Mouse (Mus musculus) limb, embryonic 13.5 days (tissue): ENCODE results near the gene Serpina3a. TPM values are rescaled to one million over a fixed set of nuclear protein-coding genes. Genes with fewer than 3 reads are reported as not detected.
"Not testable (repeated sequence)": the region's sequence is repeated elsewhere in the genome, so short reads cannot be mapped to it uniquely, and the experiment has no call there.

Experiments used
- ATAC-seq: fragments of 200-750 bp; cut with Nextera tagmentation; 2 replicates; pipeline ENCODE4 v1.8.0; 2017; ENCODE audit warnings: low read depth, moderate number of reproducible peaks, moderate TSS enrichment; ENCODE audit not compliant: low FRiP score
- H3K27ac ChIP-seq: fragments of 300-500 bp; sonication (generic); 2 replicates; pipeline ENCODE4 v1.5.1; 2015; ENCODE audit warnings: inconsistent platforms, mild to moderate bottlenecking, moderate library complexity
- H3K27me3 ChIP-seq: fragments of 300-500 bp; sonication (generic); 2 replicates; pipeline ENCODE4 v1.6.1; 2015; ENCODE audit warnings: mild to moderate bottlenecking, inconsistent platforms
- H3K36me3 ChIP-seq: fragments of 300-500 bp; sonication (generic); 2 replicates; pipeline ENCODE4 v1.6.1; 2015; ENCODE audit warnings: inconsistent platforms, mild to moderate bottlenecking, moderate library complexity
- H3K4me1 ChIP-seq: fragments of 300-500 bp; sonication (generic); 2 replicates; pipeline ENCODE4 v1.6.1; 2015; ENCODE audit warnings: inconsistent platforms
- H3K4me2 ChIP-seq: fragments of 300-500 bp; sonication (generic); replicated peaks from 2 replicates; pipeline ENCODE4 v1.6.1; 2015; ENCODE audit warnings: inconsistent platforms, mild to moderate bottlenecking, moderate library complexity
- H3K4me3 ChIP-seq: fragments of 300-500 bp; sonication (generic); 2 replicates; pipeline ENCODE4 v1.5.1; 2015; ENCODE audit warnings: moderate library complexity, mild to moderate bottlenecking, inconsistent platforms
- H3K9ac ChIP-seq: fragments of 300-500 bp; sonication (generic); 2 replicates; pipeline ENCODE4 v1.6.1; 2015; ENCODE audit warnings: mild to moderate bottlenecking, inconsistent platforms
- H3K9me3 ChIP-seq: fragments of 300-500 bp; sonication (generic); 2 replicates; pipeline ENCODE4 v1.6.1; 2016; ENCODE audit warnings: inconsistent platforms
- WGBS: fragments of 180-500 bp; shearing (Covaris S2); methylation state at CpG from one replicate; pipeline ENCODE4 v1.1.7; 2015; 5-methylcytosine and 5-hydroxymethylcytosine counted together
- polyA plus RNA-seq: library from polyadenylated mRNA; unstranded; fragments of >200 nt; fragmentation: Nextera tagmentation; extraction: Ambion mirVana; gene quantifications from 2 replicates; pipeline ENCODE4 v1.2.1, GENCODE M21; 2015

The Serpina3a gene
- not detected in 2 replicates for polyA plus RNA-seq

GRCm38 (mm10) chr12:104112333-104112732 lies at the start of gene Serpina3a:
Serpina3a (plus strand) TSS chr12:104112724.
- not testable (repeated sequence) for ATAC-seq, H3K4me2 ChIP-seq

DNA sequence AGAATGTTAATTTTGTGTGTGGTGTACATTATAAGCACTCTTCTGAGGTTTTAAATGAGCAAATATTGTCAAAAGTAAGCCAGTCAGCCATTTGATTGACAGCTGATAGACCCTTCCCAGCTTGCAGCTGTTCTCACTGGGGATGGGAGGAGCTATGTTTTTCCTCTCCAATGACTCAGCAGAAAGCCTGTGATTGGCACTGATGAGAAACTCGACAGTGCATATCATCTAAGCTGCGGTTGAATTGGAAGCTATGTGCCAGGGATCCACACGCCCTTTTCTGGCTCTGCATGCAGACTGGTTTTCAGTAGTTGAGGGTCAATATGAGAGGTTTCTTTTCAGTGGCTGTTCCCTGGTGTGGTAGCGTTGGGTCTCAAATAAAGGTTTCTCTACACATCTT lies 48.0 kb upstream of the Serpina3a start:
- no peaks in the 10 kb centered on the region for H3K4me1 ChIP-seq
- no peak for ATAC-seq
- H3K9me3 ChIP-seq: no peaks in the 10 kb centered on the region
- no peak overlapping the region for H3K27ac ChIP-seq
- 55% methylated on average over 4 of the region's 4 CpGs for WGBS
- H3K4me2 ChIP-seq: no peak overlapping the region
- H3K9ac ChIP-seq: no peak overlapping the region
- peaks cover 7% of the 10 kb centered on the region; the same call in 1 of the 2 replicates for H3K27me3 ChIP-seq
- H3K36me3 ChIP-seq: no peaks in the 10 kb centered on the region
- no peak overlapping the region for H3K4me3 ChIP-seq

More at GRCm38 (mm10) chr12:104112333-104112732, at the start of gene Serpina3a:
- not testable (repeated sequence) for H3K27me3 ChIP-seq, H3K4me1 ChIP-seq, H3K9ac ChIP-seq, H3K9me3 ChIP-seq, H3K27ac ChIP-seq, H3K4me3 ChIP-seq, H3K36me3 ChIP-seq
- WGBS: 86% methylated on average over 11 of the region's 11 CpGs

GRCm38 (mm10) chr12:104064996-104065395 lies 47.5 kb upstream of the Serpina3a start:
- peaks cover 7% of the 10 kb centered on the region; the same call in 1 of the 2 replicates for H3K27me3 ChIP-seq
- H3K4me1 ChIP-seq: no peaks in the 10 kb centered on the region
- no peaks in the 10 kb centered on the region for H3K9me3 ChIP-seq
- H3K4me3 ChIP-seq: no peak overlapping the region
- WGBS: 78% methylated on average over 4 of the region's 4 CpGs
- no peak for ATAC-seq
- no peak overlapping the region for H3K27ac ChIP-seq
- H3K36me3 ChIP-seq: no peaks in the 10 kb centered on the region
- no peak overlapping the region for H3K4me2 ChIP-seq
- H3K9ac ChIP-seq: no peak overlapping the region

- ATAC-seq: no peak
- Histone ChIP-seq H3K36me3 (no peaks in the 10 kb centered on the region), H3K9ac (no peak overlapping the region), H3K4me3 (no peak overlapping the region), H3K4me1 (no peaks in the 10 kb centered on the region), H3K9me3 (no peaks in the 10 kb centered on the region), H3K4me2 (no peak overlapping the region), H3K27me3 (peaks cover 7% of the 10 kb centered on the region; the same call in 1 of the 2 replicates), H3K27ac (no peak overlapping the region)
- 31% methylated on average over 8 of the region's 8 CpGs for WGBS
Measured at GRCm38 (mm10) chr12:104066241-104066640, 46.3 kb upstream of the Serpina3a start.

DNA sequence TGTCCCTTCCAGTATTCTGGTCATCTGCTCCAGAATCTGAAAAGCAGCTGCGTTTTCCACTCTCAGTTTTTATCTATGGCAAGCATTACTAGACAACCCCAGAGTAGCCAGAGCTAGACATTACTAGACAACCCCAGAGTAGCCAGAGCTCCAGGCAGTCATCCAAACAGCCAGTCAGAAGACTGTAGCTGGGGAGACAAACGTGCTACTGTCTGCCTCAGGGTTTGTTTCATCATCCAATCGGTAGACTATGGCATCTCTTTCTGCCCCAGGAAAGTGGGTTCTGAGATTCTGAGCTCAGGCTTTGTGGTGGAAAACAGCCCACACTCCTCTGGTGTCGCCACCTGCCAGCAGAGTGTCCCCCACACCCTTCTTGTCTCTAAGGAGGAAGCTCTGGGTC lies 45.0 kb upstream of the Serpina3a start:
- Histone ChIP-seq H3K27ac (no peak overlapping the region), H3K9ac (no peak overlapping the region; the same call in 1 of the 2 replicates), H3K4me2 (peak overlapping the region; percentile 37), H3K4me3 (0 out of 2 replicates have a peak overlapping the region, but pooled peaks have one; percentile 20), H3K4me1 (no peaks in the 10 kb centered on the region), H3K9me3 (no peaks in the 10 kb centered on the region), H3K27me3 (no peaks in the 10 kb centered on the region), H3K36me3 (no peaks in the 10 kb centered on the region)
- peak; percentile 63; the same call in 1 of the 2 replicates for ATAC-seq
- 44% methylated on average over 4 of the region's 4 CpGs for WGBS

DNA sequence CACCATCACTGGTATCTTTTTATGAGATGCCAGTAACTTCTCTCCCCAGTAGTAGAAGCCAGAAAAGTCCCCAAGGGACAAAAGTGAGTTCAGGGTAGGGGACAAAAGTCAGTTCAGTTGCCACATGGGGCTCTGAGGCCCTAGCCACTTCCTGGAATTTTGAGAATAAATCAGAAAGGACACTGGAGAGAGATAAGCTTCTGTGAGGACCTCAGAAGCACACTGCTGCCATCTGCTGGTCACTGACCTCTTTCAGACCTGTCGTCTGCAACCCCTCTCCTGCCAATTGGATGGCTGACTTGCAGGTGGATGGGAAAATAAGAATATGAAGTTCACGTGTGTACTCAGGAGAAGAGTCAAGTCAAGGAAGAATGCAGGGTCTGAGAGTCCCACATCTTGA lies 42.9 kb upstream of the Serpina3a start:
- peak; percentile 42; the same call in 1 of the 2 replicates for ATAC-seq
- WGBS: 5% methylated on average over 2 of the region's 2 CpGs
- no peaks in the 10 kb centered on the region for H3K9me3 ChIP-seq

GRCm38 (mm10) chr12:104071708-104072107 lies 40.8 kb upstream of the Serpina3a start:
- Histone ChIP-seq H3K36me3 (no peaks in the 10 kb centered on the region), H3K4me2 (no peak overlapping the region), H3K4me3 (no peak overlapping the region), H3K27me3 (no peaks in the 10 kb centered on the region), H3K9ac (no peak overlapping the region), H3K27ac (no peak overlapping the region), H3K4me1 (no peaks in the 10 kb centered on the region), H3K9me3 (no peaks in the 10 kb centered on the region)
- WGBS: 43% methylated on average over 1 of the region's 1 CpGs
- no peak for ATAC-seq

More for the DNA sequence above, 42.9 kb upstream of the Serpina3a start:
- Histone ChIP-seq H3K36me3 (no peaks in the 10 kb centered on the region), H3K4me1 (no peaks in the 10 kb centered on the region), H3K9ac (no peak overlapping the region), H3K4me2 (no peak overlapping the region), H3K27me3 (no peaks in the 10 kb centered on the region), H3K27ac (no peak overlapping the region), H3K4me3 (no peak overlapping the region)

DNA sequence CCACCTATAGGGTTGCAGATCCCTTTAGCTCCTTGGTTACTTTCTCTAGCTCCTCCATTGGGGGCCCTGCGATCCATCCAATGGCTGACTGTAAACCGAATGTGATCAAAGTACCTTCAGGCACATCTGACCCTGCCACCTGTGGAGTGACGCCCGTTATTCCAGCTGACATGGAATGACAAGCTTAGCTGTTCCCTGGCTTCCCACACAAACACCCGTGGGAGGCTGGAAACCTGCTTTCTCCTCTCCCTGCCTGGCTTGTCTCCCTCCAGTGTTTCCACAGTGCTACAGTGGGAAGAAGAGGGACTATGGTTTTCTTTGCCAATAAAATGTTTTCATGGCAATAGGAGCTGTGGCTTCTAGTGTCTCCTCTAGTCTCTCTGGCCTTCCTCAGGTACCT lies 40.2 kb upstream of the Serpina3a start:
- Histone ChIP-seq H3K36me3 (no peaks in the 10 kb centered on the region), H3K27me3 (no peaks in the 10 kb centered on the region), H3K4me3 (no peak overlapping the region), H3K4me1 (no peaks in the 10 kb centered on the region), H3K27ac (no peak overlapping the region), H3K9ac (no peak overlapping the region), H3K4me2 (no peak overlapping the region), H3K9me3 (no peaks in the 10 kb centered on the region)
- WGBS: 55% methylated on average over 5 of the region's 5 CpGs
- no peak for ATAC-seq

GRCm38 (mm10) chr12:104090119-104090518 lies 22.4 kb upstream of the Serpina3a start:
- no peaks in the 10 kb centered on the region for H3K9me3 ChIP-seq
- H3K4me1 ChIP-seq: no peaks in the 10 kb centered on the region
- H3K27me3 ChIP-seq: no peaks in the 10 kb centered on the region
- H3K4me2 ChIP-seq: no peak overlapping the region
- WGBS: 79% methylated on average over 2 of the region's 2 CpGs
- no peak overlapping the region for H3K27ac ChIP-seq
- no peaks in the 10 kb centered on the region for H3K36me3 ChIP-seq
- H3K4me3 ChIP-seq: no peak overlapping the region
- ATAC-seq: no peak
- H3K9ac ChIP-seq: no peak overlapping the region

DNA sequence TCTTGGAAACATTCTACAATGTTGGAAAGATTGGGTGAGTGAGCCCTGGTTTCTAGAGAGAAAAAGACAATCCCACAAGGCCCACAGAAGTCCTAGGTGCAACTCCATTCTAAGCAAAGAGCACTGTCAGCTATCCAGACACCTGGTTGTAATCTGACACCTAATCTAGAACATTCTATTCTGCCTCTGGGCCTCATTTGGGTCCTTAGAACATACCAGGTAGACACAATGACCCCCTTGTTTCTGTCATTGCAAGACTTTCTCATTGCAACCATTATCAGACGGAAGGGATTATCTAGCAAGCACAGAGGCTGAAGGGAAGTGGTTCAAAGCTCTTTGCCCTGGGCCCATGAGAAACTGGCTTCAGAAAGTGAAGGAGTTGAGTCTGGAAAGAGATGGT lies 21.2 kb upstream of the Serpina3a start:
- 92% methylated on average over 1 of the region's 1 CpGs for WGBS
- Histone ChIP-seq H3K36me3 (no peaks in the 10 kb centered on the region), H3K9ac (no peak overlapping the region), H3K27me3 (no peaks in the 10 kb centered on the region), H3K9me3 (no peaks in the 10 kb centered on the region), H3K27ac (no peak overlapping the region), H3K4me3 (no peak overlapping the region), H3K4me1 (no peaks in the 10 kb centered on the region), H3K4me2 (no peak overlapping the region)
- no peak for ATAC-seq

DNA sequence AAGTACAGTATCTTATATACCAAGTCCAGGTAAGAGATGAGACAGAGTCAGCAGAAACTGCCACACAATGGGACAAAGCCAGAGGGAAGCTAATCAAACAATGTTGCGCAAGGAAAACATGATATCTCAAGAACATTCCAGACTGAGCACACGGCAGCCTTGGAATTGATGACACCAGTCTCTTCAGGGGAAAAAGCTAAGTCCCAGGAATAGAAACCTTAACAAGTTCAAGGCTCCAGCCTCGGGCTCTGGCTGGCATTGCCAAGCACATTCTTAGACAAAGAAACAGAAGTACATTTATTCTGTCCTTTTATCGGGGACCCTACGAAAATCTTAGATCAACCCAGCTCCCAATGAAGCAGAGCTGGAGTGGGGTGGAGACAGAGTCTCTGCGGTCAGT lies 11.8 kb upstream of the Serpina3a start, which contains the start of gene Serpina5:
TSS of gene Serpina5 (plus strand) at position 346 of the 400 bp plus-strand sequence.
- Histone ChIP-seq H3K27ac (no peak within 1 kb of the TSS), H3K27me3 (no peaks in the 10 kb centered on the region), H3K4me2 (no peak within 1 kb of the TSS), H3K9me3 (no peaks in the 10 kb centered on the region), H3K36me3 (no peaks in the 10 kb centered on the region), H3K9ac (no peak within 1 kb of the TSS), H3K4me1 (no peaks in the 10 kb centered on the region), H3K4me3 (no peak within 1 kb of the TSS)
- no peak for ATAC-seq
- 90% methylated on average over 6 of the region's 6 CpGs for WGBS

DNA sequence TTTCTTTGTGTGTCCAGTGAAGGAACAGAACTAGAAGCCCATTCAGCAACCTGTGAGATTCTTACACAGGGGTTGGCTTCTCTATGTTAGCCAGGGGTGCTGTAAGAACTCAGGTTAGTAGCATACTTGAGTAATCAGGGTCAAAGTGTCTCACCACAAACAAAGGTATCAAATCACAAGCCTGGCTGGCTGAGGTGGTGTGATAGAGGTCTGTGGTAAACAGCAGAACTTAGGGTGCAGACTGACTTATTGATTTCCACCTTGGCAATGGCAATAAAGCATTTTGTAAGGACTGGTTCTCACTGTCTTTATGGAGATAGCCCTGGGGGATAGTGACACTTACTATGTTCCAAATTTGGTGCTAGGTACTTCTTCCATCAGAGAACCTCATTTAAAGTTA lies 6.7 kb upstream of the Serpina3a start:
- no peak for ATAC-seq
- H3K9ac ChIP-seq: no peak overlapping the region
- no peak overlapping the region for H3K27ac ChIP-seq
- H3K9me3 ChIP-seq: no peaks in the 10 kb centered on the region
- no peak overlapping the region for H3K4me3 ChIP-seq
- H3K4me1 ChIP-seq: no peaks in the 10 kb centered on the region
- no peak overlapping the region for H3K4me2 ChIP-seq
- no peaks in the 10 kb centered on the region for H3K27me3 ChIP-seq
- no peaks in the 10 kb centered on the region for H3K36me3 ChIP-seq

GRCm38 (mm10) chr12:104106919-104107318 lies 5.6 kb upstream of the Serpina3a start:
- H3K9ac ChIP-seq: no peak overlapping the region
- H3K9me3 ChIP-seq: no peaks in the 10 kb centered on the region
- H3K36me3 ChIP-seq: no peaks in the 10 kb centered on the region
- no peak overlapping the region for H3K4me3 ChIP-seq
- no peak overlapping the region for H3K27ac ChIP-seq
- ATAC-seq: no peak
- no peaks in the 10 kb centered on the region for H3K4me1 ChIP-seq
- H3K27me3 ChIP-seq: no peaks in the 10 kb centered on the region
- no peak overlapping the region for H3K4me2 ChIP-seq
